Mouse (Mus musculus): ENCODE measurements around the gene Olfr633. TPM values are rescaled to one million over a fixed set of nuclear protein-coding genes. Genes with fewer than 3 reads are reported as not detected.

The Olfr633 gene
- polyA plus RNA-seq, 1 experiment from 2014 or later, result not detected

Other genes with a start within 250 kb of the Olfr633 start
- gene Olfr243, start 229.8 kb upstream of the Olfr633 start, polyA plus RNA-seq (2015; fragmentation: Nextera tagmentation; extraction: Ambion mirVana), result not detected in 2 replicates
- not detected in 2 replicates for gene Olfr628, start 214.1 kb upstream of the Olfr633 start, polyA plus RNA-seq (2015; fragmentation: Nextera tagmentation; extraction: Ambion mirVana)
- not detected in 2 replicates for gene Olfr629, start 199.5 kb upstream of the Olfr633 start, polyA plus RNA-seq (2015; fragmentation: Nextera tagmentation; extraction: Ambion mirVana)
- gene Olfr630, start 187.1 kb upstream of the Olfr633 start, polyA plus RNA-seq (2015; fragmentation: Nextera tagmentation; extraction: Ambion mirVana), result not detected in 2 replicates
- gene Olfr69, start 172.8 kb upstream of the Olfr633 start, polyA plus RNA-seq (2015; fragmentation: Nextera tagmentation; extraction: Ambion mirVana), result not detected in 2 replicates
- not detected in 2 replicates for gene Olfr68, start 164.7 kb upstream of the Olfr633 start, polyA plus RNA-seq (2015; fragmentation: Nextera tagmentation; extraction: Ambion mirVana)
- gene Olfr67, start 152.6 kb upstream of the Olfr633 start, polyA plus RNA-seq (2015; fragmentation: Nextera tagmentation; extraction: Ambion mirVana), result not detected in 2 replicates
- 2,721 and 2,775 TPM in 2 replicates for gene Hbb-bt, start 130.4 kb upstream of the Olfr633 start, polyA plus RNA-seq (2015; fragmentation: Nextera tagmentation; extraction: Ambion mirVana)
- 7,434 and 7,479 TPM in 2 replicates for gene Hbb-bs, start 116.3 kb upstream of the Olfr633 start, polyA plus RNA-seq (2015; fragmentation: Nextera tagmentation; extraction: Ambion mirVana)
- not detected in 2 replicates for gene Hbb-bh2, start 103.9 kb upstream of the Olfr633 start, polyA plus RNA-seq (2015; fragmentation: Nextera tagmentation; extraction: Ambion mirVana)
- 2.0 and 2.2 TPM in 2 replicates for gene Hbb-bh1, start 101.3 kb upstream of the Olfr633 start, polyA plus RNA-seq (2015; fragmentation: Nextera tagmentation; extraction: Ambion mirVana)
- gene Hbb-y, start 91.2 kb upstream of the Olfr633 start, polyA plus RNA-seq (2015; fragmentation: Nextera tagmentation; extraction: Ambion mirVana), result 165 and 266 TPM in 2 replicates
- gene Olfr66, start 58.2 kb upstream of the Olfr633 start, polyA plus RNA-seq (2015; fragmentation: Nextera tagmentation; extraction: Ambion mirVana), result not detected in 2 replicates
- gene Olfr64, start 50.0 kb upstream of the Olfr633 start, polyA plus RNA-seq (2015; fragmentation: Nextera tagmentation; extraction: Ambion mirVana), result not detected in 2 replicates
- not detected in 2 replicates for gene Olfr65, start 41.0 kb upstream of the Olfr633 start, polyA plus RNA-seq (2015; fragmentation: Nextera tagmentation; extraction: Ambion mirVana)
- gene Olfr631, start 15.6 kb upstream of the Olfr633 start, polyA plus RNA-seq (2015; fragmentation: Nextera tagmentation; extraction: Ambion mirVana), result not detected in 2 replicates
- not detected in 2 replicates for gene Olfr632, start 10.1 kb upstream of the Olfr633 start, polyA plus RNA-seq (2015; fragmentation: Nextera tagmentation; extraction: Ambion mirVana)
- gene Olfr635, start 26.7 kb downstream of the Olfr633 start, polyA plus RNA-seq (2015; fragmentation: Nextera tagmentation; extraction: Ambion mirVana), result 0.01 TPM in 1 of 2 replicates, not detected in the other
- not detected in 2 replicates for gene Olfr638, start 54.3 kb downstream of the Olfr633 start, polyA plus RNA-seq (2015; fragmentation: Nextera tagmentation; extraction: Ambion mirVana)
- gene Olfr639, start 72.9 kb downstream of the Olfr633 start, polyA plus RNA-seq (2015; fragmentation: Nextera tagmentation; extraction: Ambion mirVana), result not detected in 2 replicates
- not detected in 2 replicates for gene Olfr640, start 81.1 kb downstream of the Olfr633 start, polyA plus RNA-seq (2015; fragmentation: Nextera tagmentation; extraction: Ambion mirVana)
- not detected in 2 replicates for gene Olfr641, start 91.0 kb downstream of the Olfr633 start, polyA plus RNA-seq (2015; fragmentation: Nextera tagmentation; extraction: Ambion mirVana)
- gene Olfr642, start 108.2 kb downstream of the Olfr633 start, polyA plus RNA-seq (2015; fragmentation: Nextera tagmentation; extraction: Ambion mirVana), result not detected in 2 replicates
- not detected in 2 replicates for gene 4930516K23Rik, start 117.0 kb downstream of the Olfr633 start, polyA plus RNA-seq (2015; fragmentation: Nextera tagmentation; extraction: Ambion mirVana)
- gene Olfr644, start 127.4 kb downstream of the Olfr633 start, polyA plus RNA-seq (2015; fragmentation: Nextera tagmentation; extraction: Ambion mirVana), result not detected in 2 replicates
- not detected in 2 replicates for gene Olfr645, start 141.0 kb downstream of the Olfr633 start, polyA plus RNA-seq (2015; fragmentation: Nextera tagmentation; extraction: Ambion mirVana)
- not detected in 2 replicates for gene Olfr646, start 160.4 kb downstream of the Olfr633 start, polyA plus RNA-seq (2015; fragmentation: Nextera tagmentation; extraction: Ambion mirVana)
- gene Ubqln5, start 185.4 kb downstream of the Olfr633 start, polyA plus RNA-seq (2015; fragmentation: Nextera tagmentation; extraction: Ambion mirVana), result not detected in 2 replicates
- gene Olfr643, start 193.0 kb downstream of the Olfr633 start, polyA plus RNA-seq (2015; fragmentation: Nextera tagmentation; extraction: Ambion mirVana), result not detected in 2 replicates
- not detected in 2 replicates for gene Ubqln3, start 198.8 kb downstream of the Olfr633 start, polyA plus RNA-seq (2015; fragmentation: Nextera tagmentation; extraction: Ambion mirVana)
- gene Ubqlnl, start 206.1 kb downstream of the Olfr633 start, polyA plus RNA-seq (2015; fragmentation: Nextera tagmentation; extraction: Ambion mirVana), result not detected in 2 replicates
- gene Olfm5, start 220.4 kb downstream of the Olfr633 start, polyA plus RNA-seq (2015; fragmentation: Nextera tagmentation; extraction: Ambion mirVana), result not detected in 2 replicates
- 0.14 and 0.21 TPM in 2 replicates for gene Olfr648, start 239.0 kb downstream of the Olfr633 start, polyA plus RNA-seq (2015; fragmentation: Nextera tagmentation; extraction: Ambion mirVana)

Data from intestine, embryonic 15.5 days (tissue).